9 mouse cellular contexts compared by ENCODE assay signal in genomic region chr3:83222125-83222524, GRCm38 (mm10).
DNase-seq lines count a peak whose midpoint lies in the region; ATAC-seq lines count a peak whose summit lies in the region.
"Had no signal": no experiment of that assay in that cellular context is flagged by ENCODE, and none has a peak within 500 bp of the region (broad histone marks: within the 10 kb centered on the region; RNA-seq: fewer than 3 reads in every experiment).

No protein-coding gene starts in this region.

- WGBS in neural tube, embryonic 15.5 days = 59% methylated on average over 5 of the region's 5 CpGs
- WGBS in limb, embryonic 15.5 days = 36% methylated on average over 5 of the region's 5 CpGs

- no peak overlapping the region for H3K4me3 ChIP-seq in neural tube, embryonic 15.5 days (replicated peaks)
- H3K4me3 ChIP-seq in limb, embryonic 15.5 days = no peak overlapping the region
- H3K4me3 ChIP-seq: myocyte had no signal

- no peak overlapping the region for H3K9ac ChIP-seq in neural tube, embryonic 15.5 days (replicated peaks)
- no peak overlapping the region for H3K9ac ChIP-seq in limb, embryonic 15.5 days

- peak; percentile 45; the same call in 1 of the 2 replicates for ATAC-seq in neural tube, embryonic 15.5 days (ENCODE audit: low FRiP score)
- peak; percentile 61; the same call in 1 of the 2 replicates for ATAC-seq in limb, embryonic 15.5 days (ENCODE audit: insufficient number of reproducible peaks, low FRiP score, low TSS enrichment, low read depth)
- no peak for ATAC-seq in inflammation-experienced regulatory T-cells, adult 6 months

- H3K27me3 ChIP-seq in neural tube, embryonic 15.5 days (replicated peaks) = no peaks in the 10 kb centered on the region
- H3K27me3 ChIP-seq in limb, embryonic 15.5 days = no peaks in the 10 kb centered on the region; the same call in 1 of the 2 replicates

- no peak overlapping the region for H3K4me2 ChIP-seq in neural tube, embryonic 15.5 days
- no peak overlapping the region for H3K4me2 ChIP-seq in limb, embryonic 15.5 days

- peak; percentile 22 for DNase-seq in embryo, embryonic 10 days (ENCODE audit: low spot score)
- no peak for DNase-seq in embryo, embryonic 9.5 days (ENCODE audit: extremely low spot score)
- no peak for DNase-seq in neural tube, embryonic 10.5 days (ENCODE audit: extremely low spot score, low spot score)
- no peak for DNase-seq in cerebellum, adult 9-11 months
- no peak for DNase-seq in thymus, postnatal 14 days

- no peak overlapping the region for H3K27ac ChIP-seq in neural tube, embryonic 15.5 days (replicated peaks)
- H3K27ac ChIP-seq in limb, embryonic 15.5 days = no peak overlapping the region

- H3K9me3 ChIP-seq in neural tube, embryonic 15.5 days (replicated peaks) = no peaks in the 10 kb centered on the region
- no peaks in the 10 kb centered on the region for H3K9me3 ChIP-seq in limb, embryonic 15.5 days

- no peaks in the 10 kb centered on the region for H3K4me1 ChIP-seq in neural tube, embryonic 15.5 days
- H3K4me1 ChIP-seq in limb, embryonic 15.5 days = peaks cover 10% of the 10 kb centered on the region

- no peaks in the 10 kb centered on the region for H3K36me3 ChIP-seq in neural tube, embryonic 15.5 days
- no peaks in the 10 kb centered on the region for H3K36me3 ChIP-seq in limb, embryonic 15.5 days
